Mouse (Mus musculus): Measurements from ENCODE around the gene Mrgbp. TPM values are rescaled to one million over a fixed set of nuclear protein-coding genes. Genes with fewer than 3 reads are reported as not detected.

Gene Mrgbp
- total and polyA plus RNA-seq, 2 experiments from 2014 or later, result 32.5 to 48.2 TPM

GRCm38 (mm10) chr2:180583154-180583507 is 2.0 kb downstream of the Mrgbp start:
- H3K4me2 ChIP-seq (ENCODE audit: low read depth, low read length), result peak overlapping the region; percentile 92
- peaks cover 11% of the 10 kb centered on the region for H3K36me3 ChIP-seq (ENCODE audit: insufficient read depth, low read length)
- peak overlapping the region; percentile 73 for H3K4me3 ChIP-seq (ENCODE audit: low read length)
- no peaks in the 10 kb centered on the region for H3K9me3 ChIP-seq (ENCODE audit: low read length)
- 25% methylated on average over 7 of the region's 7 CpGs for WGBS
- no peak for DNase-seq (ENCODE audit: low spot score)
- ATAC-seq, result peak; percentile 13
- TF ChIP-seq CTCF (IDR thresholded peaks at IDR 0.05; ENCODE audit: low read depth), result no peak
- peak overlapping the region; percentile 77; the same call in 1 of the 2 replicates for H3K27ac ChIP-seq
- peaks cover 11% of the 10 kb centered on the region for H3K4me1 ChIP-seq (ENCODE audit: insufficient read depth, low read length)
- H3K9ac ChIP-seq (replicated peaks; ENCODE audit: low read length), result peak overlapping the region; percentile 81
- H3K27me3 ChIP-seq (ENCODE audit: insufficient read depth, low read length), result no peaks in the 10 kb centered on the region

GRCm38 (mm10) chr2:180588736-180589122 is 7.6 kb downstream of the Mrgbp start:
- no peak for ATAC-seq
- TF ChIP-seq CTCF (IDR thresholded peaks at IDR 0.05; ENCODE audit: low read depth), result peak; percentile 54
- H3K36me3 ChIP-seq (ENCODE audit: insufficient read depth, low read length), result peaks cover 39% of the 10 kb centered on the region
- H3K4me2 ChIP-seq (ENCODE audit: low read depth, low read length), result peak overlapping the region; percentile 88
- no peaks in the 10 kb centered on the region for H3K27me3 ChIP-seq (ENCODE audit: insufficient read depth, low read length)
- H3K9ac ChIP-seq (replicated peaks; ENCODE audit: low read length), result peak overlapping the region; percentile 87
- H3K27ac ChIP-seq, result peak overlapping the region; percentile 97; the same call in 1 of the 2 replicates
- H3K9me3 ChIP-seq (ENCODE audit: low read length), result no peaks in the 10 kb centered on the region
- peaks cover 11% of the 10 kb centered on the region for H3K4me1 ChIP-seq (ENCODE audit: insufficient read depth, low read length)
- WGBS, result 48% methylated on average over 6 of the region's 6 CpGs
- peak; percentile 49 for DNase-seq (ENCODE audit: low spot score)
- peak overlapping the region; percentile 90 for H3K4me3 ChIP-seq (ENCODE audit: low read length)

GRCm38 (mm10) chr2:180589123-180589831 is 8.2 kb downstream of the Mrgbp start, which contains the start of gene Ogfr:
Gene Ogfr (plus strand): TSS chr2:180589245.
- H3K27ac ChIP-seq, result peak within 1 kb of the TSS; percentile 97
- peaks cover 7% of the 10 kb centered on the region for H3K4me1 ChIP-seq (ENCODE audit: insufficient read depth, low read length)
- H3K4me2 ChIP-seq (ENCODE audit: low read depth, low read length), result peak within 1 kb of the TSS; percentile 88
- ATAC-seq (peak; percentile 92), DNase-seq (ENCODE audit: low spot score) (peak; percentile 91)
- under 1% methylated on average over 63 of the region's 67 CpGs for WGBS
- peaks cover 45% of the 10 kb centered on the region for H3K36me3 ChIP-seq (ENCODE audit: insufficient read depth, low read length)
- no peaks in the 10 kb centered on the region for H3K27me3 ChIP-seq (ENCODE audit: insufficient read depth, low read length)
- H3K4me3 ChIP-seq (ENCODE audit: low read length), result peak within 1 kb of the TSS; percentile 90
- peak; percentile 32 for TF ChIP-seq CTCF (IDR thresholded peaks at IDR 0.05; ENCODE audit: low read depth)
- H3K9ac ChIP-seq (replicated peaks; ENCODE audit: low read length), result peak within 1 kb of the TSS; percentile 87
- no peaks in the 10 kb centered on the region for H3K9me3 ChIP-seq (ENCODE audit: low read length)

GRCm38 (mm10) chr2:180597490-180597889 is 16.4 kb downstream of the Mrgbp start, which contains the start of gene Col9a3:
Gene Col9a3 (plus strand): TSS chr2:180597790.
- H3K27ac ChIP-seq, result peak within 1 kb of the TSS; percentile 78
- ATAC-seq, result no peak

DNA sequence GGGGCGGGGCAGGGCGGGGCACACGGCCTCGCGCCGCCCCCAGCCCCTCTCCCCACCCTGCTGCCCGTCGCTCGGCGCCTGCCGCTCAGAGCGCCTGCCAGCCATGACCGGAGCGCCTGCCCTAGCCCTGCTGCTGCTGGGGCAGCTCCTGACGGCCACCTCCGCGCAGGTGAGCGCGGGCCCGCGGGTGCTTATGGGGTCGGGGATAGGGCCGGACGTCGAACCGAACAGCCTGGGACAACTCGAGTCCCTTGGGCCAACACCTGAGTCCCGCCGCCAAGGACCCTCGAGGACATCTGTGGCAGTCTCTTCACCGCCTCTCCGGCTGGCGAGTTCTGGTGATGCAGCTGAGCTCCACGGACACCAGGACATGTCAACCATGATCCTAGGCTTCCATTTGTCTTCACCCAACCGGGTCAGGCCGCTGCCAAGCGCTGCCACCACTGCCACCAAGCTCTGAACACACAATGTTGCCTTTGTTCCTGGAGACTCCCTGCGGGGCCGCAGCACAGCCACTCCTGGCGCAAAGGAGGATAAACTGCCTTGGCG is 17.1 kb downstream of the Mrgbp start:
- H3K4me3 ChIP-seq (ENCODE audit: low read length), result peak overlapping the region; percentile 33
- H3K27me3 ChIP-seq (ENCODE audit: insufficient read depth, low read length), result no peaks in the 10 kb centered on the region
- peak; percentile 27 for ATAC-seq
- H3K9me3 ChIP-seq (ENCODE audit: low read length), result no peaks in the 10 kb centered on the region
- H3K27ac ChIP-seq, result peak overlapping the region; percentile 78
- H3K36me3 ChIP-seq (ENCODE audit: insufficient read depth, low read length), result peaks cover 20% of the 10 kb centered on the region
- TF ChIP-seq CTCF (IDR thresholded peaks at IDR 0.05; ENCODE audit: low read depth), result no peak
- WGBS, result 2% methylated on average over 39 of the region's 41 CpGs
- peak overlapping the region; percentile 58 for H3K4me2 ChIP-seq (ENCODE audit: low read depth, low read length)
- peak; percentile 76 for DNase-seq (ENCODE audit: low spot score)
- H3K4me1 ChIP-seq (ENCODE audit: insufficient read depth, low read length), result peaks cover 21% of the 10 kb centered on the region
- peak overlapping the region; percentile 51 for H3K9ac ChIP-seq (replicated peaks; ENCODE audit: low read length)

More at GRCm38 (mm10) chr2:180597490-180597889, 16.4 kb downstream of the Mrgbp start, which contains the start of gene Col9a3:
- Histone ChIP-seq H3K27me3 (ENCODE audit: insufficient read depth, low read length) (no peaks in the 10 kb centered on the region), H3K9ac (replicated peaks; ENCODE audit: low read length) (peak within 1 kb of the TSS; percentile 51), H3K36me3 (ENCODE audit: insufficient read depth, low read length) (peaks cover 28% of the 10 kb centered on the region), H3K4me2 (ENCODE audit: low read depth, low read length) (peak within 1 kb of the TSS; percentile 58), H3K4me1 (ENCODE audit: insufficient read depth, low read length) (peaks cover 21% of the 10 kb centered on the region), H3K9me3 (ENCODE audit: low read length) (no peaks in the 10 kb centered on the region), H3K4me3 (ENCODE audit: low read length) (peak within 1 kb of the TSS; percentile 33)
- no peak for TF ChIP-seq CTCF (IDR thresholded peaks at IDR 0.05; ENCODE audit: low read depth)
- WGBS, result 55% methylated on average over 4 of the region's 4 CpGs
- no peak for DNase-seq (ENCODE audit: low spot score)

DNA sequence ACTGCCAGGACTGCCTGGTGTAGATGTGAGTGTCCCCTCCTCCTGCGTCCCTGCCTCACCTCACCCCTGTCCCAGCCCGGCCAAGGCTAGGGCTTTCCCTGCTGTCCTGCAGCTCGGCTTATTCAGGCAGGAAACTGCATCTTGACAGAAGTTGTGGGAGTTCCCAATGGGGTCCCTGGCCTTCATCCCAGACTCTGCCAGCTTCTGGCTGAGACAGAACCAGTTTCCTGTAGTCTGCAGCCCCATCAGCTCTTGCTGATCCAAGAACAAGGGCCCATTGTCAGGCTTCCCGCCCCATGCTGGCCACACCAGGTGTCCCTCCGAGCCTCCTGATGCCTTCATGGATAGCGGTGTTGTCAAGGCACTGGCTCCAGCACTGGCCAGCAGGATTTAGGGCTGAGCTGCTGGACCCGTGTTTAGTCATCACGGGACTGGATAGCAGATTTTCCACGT is 19.5 kb downstream of the Mrgbp start:
- Histone ChIP-seq H3K9ac (replicated peaks; ENCODE audit: low read length) (no peak overlapping the region), H3K27ac (peak overlapping the region; percentile 78), H3K27me3 (ENCODE audit: insufficient read depth, low read length) (no peaks in the 10 kb centered on the region), H3K4me1 (ENCODE audit: insufficient read depth, low read length) (peaks cover 21% of the 10 kb centered on the region), H3K36me3 (ENCODE audit: insufficient read depth, low read length) (peaks cover 1% of the 10 kb centered on the region; the same call in 1 of the 2 replicates), H3K9me3 (ENCODE audit: low read length) (no peaks in the 10 kb centered on the region), H3K4me2 (ENCODE audit: low read depth, low read length) (0 out of 2 replicates have a peak overlapping the region, but pooled peaks have one; percentile 58), H3K4me3 (ENCODE audit: low read length) (no peak overlapping the region)
- no peak for TF ChIP-seq CTCF (IDR thresholded peaks at IDR 0.05; ENCODE audit: low read depth)
- WGBS, result 7% methylated on average over 9 of the region's 9 CpGs
- peak; percentile 90 for DNase-seq (ENCODE audit: low spot score)
- peak; percentile 90 for ATAC-seq

All from hindbrain, postnatal 0 days (tissue).